ENCODE assay signal across 8 mouse cellular contexts in genomic region chr1:157669626-157670025, GRCm38 (mm10).
"Had no signal": no experiment of that assay in that cellular context is flagged by ENCODE, and none has a peak within 500 bp of the region (broad histone marks: within the 10 kb centered on the region; RNA-seq: fewer than 3 reads in every experiment).

No protein-coding gene starts in this region.

- DNase-seq: kidney, adult 2 months; kidney, postnatal 25 days; liver; liver, embryonic 13.5 days; liver, postnatal 0 days; lung, postnatal 14 days; thymus, adult 18-20 months; thymus, postnatal 14 days had no signal
